Mouse (Mus musculus) bone marrow, adult 2 months (tissue): ENCODE data around the gene Klhl42.

Experiments
- CTCF ChIP-seq: fragments of 200-500 bp; IDR thresholded peaks from 2 replicates; pipeline ENCODE4 v1.5.1; 2011; ENCODE audit warnings: low read length, control low read depth; ENCODE audit not compliant: control insufficient read depth, insufficient read depth
- POLR2A ChIP-seq: fragments of 200-500 bp; IDR thresholded peaks from 2 replicates; pipeline ENCODE4 v1.6.1; 2011; ENCODE audit warnings: low read depth, mild to moderate bottlenecking, control low read depth, low read length, borderline replicate concordance; ENCODE audit not compliant: control insufficient read depth

DNA sequence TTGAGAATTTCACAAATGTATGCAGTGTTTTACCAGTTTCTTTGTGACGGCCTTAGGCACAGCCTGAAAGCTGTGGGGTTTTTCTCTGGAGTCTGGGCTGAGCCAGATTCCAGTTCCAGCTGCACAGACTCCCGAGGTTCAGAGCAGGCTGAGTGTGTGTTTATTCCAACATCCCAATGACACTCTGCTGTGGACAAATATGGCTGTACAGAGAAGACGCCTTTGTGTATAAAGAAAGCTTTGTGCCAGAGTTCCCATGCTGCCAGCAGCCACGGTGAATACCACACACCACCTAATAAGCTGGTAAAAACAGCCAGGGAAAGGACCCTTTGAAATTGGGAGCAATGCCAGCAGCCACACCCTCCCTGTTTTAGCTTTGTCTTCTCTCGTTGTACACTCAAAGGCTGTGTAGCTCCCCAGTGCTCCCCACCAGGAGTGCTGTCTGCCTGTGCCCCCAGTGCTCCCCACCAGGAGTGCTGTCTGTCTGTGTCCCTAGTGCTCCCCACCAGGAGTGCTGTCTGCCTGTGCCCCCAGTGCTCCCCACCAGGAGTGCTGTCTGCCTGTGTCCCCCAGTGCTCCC, 15.3 kb upstream of the Klhl42 start:
- no peak for TF ChIP-seq POLR2A
- TF ChIP-seq CTCF, result no peak
